Mouse (Mus musculus): ENCODE results near the gene P2ry12.

DNA sequence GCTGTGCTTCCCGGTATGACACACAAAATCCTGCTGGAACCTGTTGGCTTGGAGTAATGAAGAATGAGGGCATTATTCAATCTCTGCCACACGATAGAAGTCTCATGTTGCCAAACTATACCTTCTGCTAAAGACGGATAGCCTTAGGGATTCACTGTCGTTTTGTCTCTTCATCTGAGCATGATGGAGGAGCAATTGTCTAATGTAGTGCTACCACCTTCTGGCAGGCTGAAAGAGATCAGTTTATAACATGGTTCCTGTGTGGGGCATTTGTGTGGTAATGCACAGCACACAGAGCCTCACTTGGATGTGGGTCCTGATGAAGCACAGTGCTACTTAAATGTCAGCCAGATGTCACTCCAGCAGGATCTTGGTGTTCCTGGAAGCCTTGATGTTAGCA lies 93.5 kb downstream of the P2ry12 start:
- TF ChIP-seq CTCF (IDR thresholded peaks at IDR 0.05; ENCODE audit: low read depth, low read length): no peak
- no peak for TF ChIP-seq POLR2A (IDR thresholded peaks at IDR 0.05; ENCODE audit: borderline replicate concordance, low read depth, low read length)

Data from bone marrow macrophage, adult 2 months (primary cell).